Mouse (Mus musculus) ovary, adult 18-20 months (tissue): ENCODE results near the gene Gtf2a1l.

Source experiments
- DNase-seq: peaks from one replicate; pipeline ENCODE4 v3.0.0; 2022; ENCODE audit warnings: low spot score, mixed read lengths

Gene Gtf2a1l

DNA sequence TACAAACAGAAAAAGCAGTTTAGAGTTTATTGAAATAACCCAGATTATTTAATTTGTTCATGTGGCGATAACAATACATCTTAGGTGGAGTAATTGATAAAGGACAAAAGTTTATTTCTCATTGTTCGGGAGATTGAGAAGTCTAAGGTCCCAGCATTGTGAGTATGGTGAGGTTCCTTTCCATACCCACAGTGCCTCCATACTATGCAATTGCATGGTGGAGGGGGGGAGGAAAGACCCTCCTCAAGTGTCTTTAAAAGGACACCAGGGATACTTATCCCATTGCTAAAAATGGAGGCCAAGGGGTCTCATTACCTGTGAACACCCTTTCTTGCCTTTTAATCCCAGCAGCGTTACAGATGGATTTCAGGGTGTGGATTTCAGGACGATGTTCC is 15.1 kb upstream of the Gtf2a1l start:
- DNase-seq = no peak

GRCm38 (mm10) chr17:88658510-88658909 is 9.9 kb upstream of the Gtf2a1l start:
- DNase-seq = no peak

GRCm38 (mm10) chr17:88666076-88666475 is 2.4 kb upstream of the Gtf2a1l start:
- no peak for DNase-seq

DNA sequence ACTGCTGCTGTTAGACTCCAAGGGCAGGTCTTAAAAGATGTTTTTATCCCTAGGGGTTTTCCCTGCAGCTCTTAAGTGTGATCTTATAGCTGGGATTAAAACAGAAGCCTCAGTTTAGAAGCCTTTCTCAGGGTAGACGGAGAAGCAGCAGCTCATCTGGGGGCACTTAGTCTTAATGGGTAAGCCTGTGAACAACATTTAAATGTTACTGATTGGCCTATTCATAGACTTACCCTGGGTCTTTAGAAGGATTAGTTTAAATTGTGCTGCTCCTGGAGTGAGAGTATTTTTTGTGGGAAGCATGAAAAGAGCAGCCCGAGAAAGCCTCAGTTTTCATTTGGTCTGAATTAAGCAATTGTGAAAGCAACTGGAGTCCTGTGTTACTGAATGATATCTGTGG is 1.5 kb downstream of the Gtf2a1l start:
- no peak for DNase-seq

GRCm38 (mm10) chr17:88670800-88671199 is 2.3 kb downstream of the Gtf2a1l start:
- no peak for DNase-seq

- DNase-seq = no peak
Measured at GRCm38 (mm10) chr17:88675310-88676309, 7.2 kb downstream of the Gtf2a1l start.

DNA sequence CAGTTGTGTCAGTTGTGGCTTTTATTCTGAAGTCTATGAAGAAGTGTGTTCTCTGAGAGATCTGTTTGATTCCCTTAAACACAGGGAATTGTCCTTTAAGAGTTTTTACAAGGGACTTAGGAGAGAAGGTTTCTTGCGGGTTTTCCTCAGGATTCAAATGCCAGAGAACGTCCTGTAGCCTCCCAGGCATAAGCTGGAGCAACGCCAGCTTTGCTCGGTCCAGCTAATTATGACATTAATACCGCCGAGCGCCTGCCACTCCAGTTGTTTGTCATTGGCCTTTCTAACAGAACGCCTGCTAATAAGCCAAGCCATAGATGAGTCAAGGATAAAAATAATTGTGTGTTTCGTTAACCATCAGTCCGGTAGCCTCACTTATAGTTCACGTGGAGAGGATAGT is 19.8 kb downstream of the Gtf2a1l start:
- no peak for DNase-seq

- no peak for DNase-seq
Measured at GRCm38 (mm10) chr17:88696656-88697333, 28.3 kb downstream of the Gtf2a1l start.

- no peak for DNase-seq
Measured at GRCm38 (mm10) chr17:88700901-88701300, 32.4 kb downstream of the Gtf2a1l start.

DNA sequence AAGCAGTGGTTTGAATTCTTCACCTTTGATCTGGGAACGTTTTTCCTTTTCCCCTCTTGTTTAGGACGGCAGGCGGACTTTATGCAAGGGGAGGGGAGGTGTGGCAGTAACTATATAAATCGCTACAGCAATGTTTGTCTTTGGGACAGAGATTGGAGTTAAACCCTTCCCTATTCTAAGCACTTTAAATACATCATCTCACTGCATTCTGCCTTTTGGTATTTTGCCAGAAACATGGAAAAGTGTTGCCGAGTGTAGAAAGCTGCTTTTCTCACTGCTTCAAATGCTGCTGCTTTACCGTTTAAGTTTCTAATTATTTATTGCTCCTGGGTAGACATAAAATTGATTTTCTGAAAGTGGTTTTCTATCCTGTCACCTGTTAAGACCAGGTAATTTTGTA is 33.9 kb downstream of the Gtf2a1l start:
- no peak for DNase-seq

DNA sequence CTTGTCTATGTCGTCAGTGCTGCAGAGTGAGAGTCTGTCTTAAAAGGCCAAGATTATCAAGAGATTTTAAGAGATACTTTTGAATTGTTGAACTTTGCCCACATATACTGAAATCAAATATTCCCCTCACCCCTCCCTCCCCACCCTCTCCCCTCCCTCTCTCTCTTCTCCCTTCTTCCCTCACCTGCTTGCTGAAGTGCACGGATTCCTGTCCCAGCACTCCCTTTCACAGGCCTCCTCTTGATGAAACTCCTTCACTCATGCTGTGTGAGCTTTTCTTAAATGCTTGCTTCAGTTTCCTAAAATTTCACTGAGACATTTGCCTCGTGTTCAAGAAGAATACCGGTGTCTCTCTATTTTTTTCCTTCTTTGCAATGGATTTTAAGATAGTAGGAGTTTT is 34.7 kb downstream of the Gtf2a1l start:
- no peak for DNase-seq

GRCm38 (mm10) chr17:88706231-88706649 is 37.8 kb downstream of the Gtf2a1l start:
- no peak for DNase-seq

GRCm38 (mm10) chr17:88749646-88750045 is 81.2 kb downstream of the Gtf2a1l start:
- DNase-seq = no peak

GRCm38 (mm10) chr17:88752827-88753471 is 84.5 kb downstream of the Gtf2a1l start:
- DNase-seq = no peak

DNA sequence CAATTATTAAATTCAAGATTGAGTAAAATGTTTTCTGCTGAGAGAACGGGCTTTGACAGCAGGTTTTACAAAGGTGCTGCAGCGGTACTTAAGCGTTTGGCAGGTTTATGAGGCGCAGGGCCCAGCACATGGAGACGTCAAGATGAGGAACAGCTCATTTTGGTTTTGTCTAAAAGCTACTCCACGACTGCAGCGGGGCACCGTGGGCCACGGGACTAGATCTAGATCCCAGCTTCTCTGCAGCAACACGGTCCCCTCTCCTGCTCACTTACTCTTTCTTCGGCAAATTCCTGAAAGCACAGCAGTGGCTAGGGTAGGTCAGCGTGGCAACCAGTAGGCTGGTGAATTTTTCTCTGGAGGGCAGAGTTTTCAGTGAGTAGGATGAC is 85.0 kb downstream of the Gtf2a1l start:
- no peak for DNase-seq

DNA sequence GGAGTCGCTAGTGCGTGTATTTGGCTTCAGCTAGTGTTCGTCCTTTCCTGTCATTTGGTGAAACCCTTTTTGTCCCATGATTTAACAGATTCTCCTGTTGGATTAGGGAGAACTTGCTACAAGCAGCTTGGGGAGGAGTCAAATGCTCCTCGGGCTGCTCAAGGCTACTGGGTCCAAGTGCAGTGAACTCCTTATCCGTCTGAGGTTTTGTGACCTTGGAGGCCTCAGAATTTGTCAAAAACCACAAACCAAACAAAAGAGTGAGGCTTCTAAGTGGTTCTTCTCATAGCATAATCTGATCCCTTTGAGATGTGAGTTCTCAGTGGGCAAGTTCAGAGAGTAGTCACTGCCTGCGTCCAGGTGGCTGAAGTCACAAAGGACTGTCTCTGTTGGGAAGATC is 87.3 kb downstream of the Gtf2a1l start:
- peak; percentile 80 for DNase-seq

DNA sequence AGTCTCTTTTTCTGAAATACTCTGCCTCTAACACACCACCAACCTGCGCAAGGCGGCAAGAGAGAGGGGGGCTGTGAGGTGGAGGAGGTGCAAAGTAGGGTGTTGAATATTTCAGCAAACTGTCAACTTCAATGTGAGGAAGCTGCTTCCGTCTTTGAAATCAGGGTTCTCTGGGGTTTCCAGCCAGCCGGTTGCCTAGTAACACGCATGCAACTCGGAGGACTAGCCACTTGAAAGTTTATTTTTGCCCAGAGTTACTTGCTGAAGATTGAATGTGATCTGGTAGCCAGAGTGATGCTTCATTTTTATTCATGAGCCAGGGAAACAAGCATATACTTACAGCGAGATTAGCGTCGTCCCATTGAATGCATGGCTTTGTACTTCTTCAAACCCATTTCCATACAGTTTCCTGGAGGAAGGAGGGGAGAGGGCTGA is 89.6 kb downstream of the Gtf2a1l start:
- no peak for DNase-seq

DNA sequence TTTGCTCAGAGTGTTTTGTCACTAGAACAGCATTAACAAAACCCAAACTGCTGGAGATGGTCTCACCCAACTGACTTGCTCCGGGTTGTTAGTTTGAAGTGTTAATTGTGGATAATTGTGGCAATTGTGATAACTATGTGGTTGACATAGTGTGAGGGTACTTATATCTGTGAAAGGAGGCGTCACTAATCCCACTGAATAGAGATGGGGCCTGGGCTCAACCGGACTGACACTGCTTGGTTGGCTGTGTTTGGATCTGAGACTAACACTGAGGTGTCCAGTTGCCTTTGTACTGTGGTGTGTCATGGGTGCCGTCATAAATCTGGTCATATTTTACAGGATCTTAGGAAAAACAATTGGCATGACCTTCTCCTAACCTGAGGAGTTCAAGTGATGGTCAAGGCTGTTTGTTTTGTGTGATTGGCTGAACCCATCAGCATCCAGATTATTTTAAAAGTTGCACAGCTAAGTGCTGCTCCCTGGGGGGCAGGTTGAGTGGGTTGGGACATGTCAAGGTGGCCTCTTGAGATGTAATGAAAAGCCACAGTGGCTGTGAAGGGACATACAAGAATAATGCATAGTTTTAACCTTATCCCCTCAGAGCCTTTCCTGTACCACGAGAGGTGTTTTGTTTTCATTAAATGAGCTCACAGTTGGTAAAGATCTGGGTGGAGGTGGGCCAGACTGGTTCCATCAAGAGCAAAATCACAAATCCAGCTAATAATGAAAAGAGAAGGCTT is 95.1 kb downstream of the Gtf2a1l start:
- DNase-seq = no peak

- DNase-seq = no peak
Measured at GRCm38 (mm10) chr17:88764136-88764485, 95.7 kb downstream of the Gtf2a1l start.
